ENCODE assay signal across 24 mouse cellular contexts in the genomic region with DNA sequence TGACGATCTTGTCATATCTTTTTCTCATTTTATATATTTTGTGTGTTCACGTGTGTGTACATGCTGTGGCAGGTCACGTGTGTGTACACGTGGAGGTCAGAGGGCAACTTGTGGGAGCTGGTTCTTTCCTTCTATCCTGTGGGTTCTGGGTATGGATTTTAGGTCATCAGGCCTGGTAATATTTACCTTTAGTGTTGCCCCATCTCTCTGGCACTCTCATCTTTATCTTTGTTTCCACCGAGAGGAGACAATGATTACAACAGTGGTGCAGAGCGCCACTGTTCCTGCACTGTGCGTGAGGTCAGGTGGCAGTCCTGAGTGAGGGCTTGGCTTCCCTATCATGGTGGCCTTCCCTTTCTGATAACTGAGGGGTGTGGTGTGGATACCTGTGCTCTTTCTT.
"Had no signal": no experiment of that assay in that cellular context is flagged by ENCODE, and none has a peak within 500 bp of the region (broad histone marks: within the 10 kb centered on the region; RNA-seq: fewer than 3 reads in every experiment).

No protein-coding gene starts in this region.

- H3K4me2 ChIP-seq: heart, embryonic 12.5 days; hindbrain, embryonic 12.5 days; hindbrain, embryonic 14.5 days; intestine, embryonic 15.5 days; limb, embryonic 12.5 days; liver, embryonic 11.5 days had no signal

- H3K27me3 ChIP-seq: heart, embryonic 12.5 days; hindbrain, embryonic 12.5 days; intestine, embryonic 15.5 days; limb, embryonic 12.5 days had no signal

- H3K36me3 ChIP-seq: hindbrain, embryonic 12.5 days; intestine, embryonic 15.5 days had no signal

- H3K4me3 ChIP-seq: gastrocnemius, adult 2 months; heart, adult 2 months; heart, embryonic 12.5 days; hindbrain, embryonic 10.5 days; hindbrain, embryonic 12.5 days; intestine, embryonic 15.5 days; layer of hippocampus, adult 2 months; left cerebral cortex, adult 2 months; limb, embryonic 10.5 days; limb, embryonic 12.5 days had no signal

- H3K9me3 ChIP-seq: heart, embryonic 12.5 days; hindbrain, embryonic 10.5 days; hindbrain, embryonic 12.5 days; intestine, embryonic 15.5 days; limb, embryonic 10.5 days; limb, embryonic 12.5 days had no signal

- H3K27ac ChIP-seq: gastrocnemius, adult 2 months; heart, adult 2 months; hindbrain, embryonic 10.5 days; hindbrain, embryonic 12.5 days; hindbrain, embryonic 14.5 days; intestine, embryonic 15.5 days; layer of hippocampus, adult 2 months; left cerebral cortex, adult 2 months; limb, embryonic 10.5 days; limb, embryonic 12.5 days; liver, embryonic 14.5 days had no signal

- ATAC-seq: hindbrain, embryonic 16.5 days; inflammation-experienced regulatory T-cells, adult 6 months; intestine, embryonic 15.5 days had no signal

- DNase-seq: gastrocnemius, adult 2 months; gastrocnemius, postnatal 10 days; gastrocnemius, postnatal 25 days; heart, adult 2 months; heart, postnatal 10 days; heart, postnatal 4 days; kidney, adult 18-20 months; kidney, adult 8-10 months; kidney, postnatal 10 days; kidney, postnatal 25 days; kidney, postnatal 4 days had no signal

- H3K4me1 ChIP-seq: intestine, embryonic 15.5 days had no signal

- H3K9ac ChIP-seq: heart, embryonic 12.5 days; hindbrain, embryonic 12.5 days; hindbrain, embryonic 14.5 days; intestine, embryonic 15.5 days; limb, embryonic 12.5 days; liver, embryonic 14.5 days had no signal
